Mouse (Mus musculus): ENCODE results near the gene Zfp184.
A peak's percentile ranks its signal among the peaks of the same experiment; 100 is the strongest.

Zfp184 gene

GRCm38 (mm10) chr13:21923417-21923816, 21.5 kb upstream of the Zfp184 start:
- DNase-seq: no peak

GRCm38 (mm10) chr13:21924734-21925335, 20.1 kb upstream of the Zfp184 start:
- DNase-seq: no peak

- no peak for DNase-seq
Observed at GRCm38 (mm10) chr13:21930981-21931380, 13.9 kb upstream of the Zfp184 start.

GRCm38 (mm10) chr13:21931740-21932139, 13.2 kb upstream of the Zfp184 start:
- DNase-seq: no peak

- DNase-seq: no peak
Observed at GRCm38 (mm10) chr13:21933626-21934548, 11.0 kb upstream of the Zfp184 start.

GRCm38 (mm10) chr13:21934982-21935791, 9.7 kb upstream of the Zfp184 start:
- DNase-seq: peak; percentile 52 to 63

- no peak for DNase-seq
Observed at GRCm38 (mm10) chr13:21935833-21936232, 9.1 kb upstream of the Zfp184 start.

GRCm38 (mm10) chr13:21936968-21937367, 7.9 kb upstream of the Zfp184 start:
- DNase-seq: peak; percentile 48 to 53

- DNase-seq: peak; percentile 60 to 84
Observed at GRCm38 (mm10) chr13:21940213-21940612, 4.7 kb upstream of the Zfp184 start.

- peak; percentile 72 to 79 for DNase-seq
Observed at GRCm38 (mm10) chr13:21940811-21941321, 4.0 kb upstream of the Zfp184 start.

- no peak for DNase-seq
Observed at GRCm38 (mm10) chr13:21943644-21944043, 1.2 kb upstream of the Zfp184 start.

- DNase-seq: no peak
Observed at GRCm38 (mm10) chr13:21944592-21944925, 335 bp upstream of the Zfp184 start.

GRCm38 (mm10) chr13:21969269-21969668, 24.4 kb downstream of the Zfp184 start:
- DNase-seq: no peak

- no peak for DNase-seq
Observed at GRCm38 (mm10) chr13:21969816-21970215, 24.9 kb downstream of the Zfp184 start.

- DNase-seq: no peak
Observed at GRCm38 (mm10) chr13:21971641-21972040, 26.7 kb downstream of the Zfp184 start.

- DNase-seq: peak; percentile 79 to 89
Observed at GRCm38 (mm10) chr13:21974221-21974725, 29.4 kb downstream of the Zfp184 start.

GRCm38 (mm10) chr13:21974726-21975473, 30.0 kb downstream of the Zfp184 start:
- DNase-seq: peak; percentile 45 to 71

- no peak for DNase-seq
Observed at GRCm38 (mm10) chr13:21980981-21981802, 36.3 kb downstream of the Zfp184 start, which contains the start of gene Pom121l2. Gene Pom121l2 (plus strand): TSS chr13:21981194.

- DNase-seq: no peak
Observed at GRCm38 (mm10) chr13:21981803-21982193, 36.9 kb downstream of the Zfp184 start.

- no peak for DNase-seq
Observed at GRCm38 (mm10) chr13:21984486-21984885, 39.6 kb downstream of the Zfp184 start.

GRCm38 (mm10) chr13:21992550-21992949, 47.7 kb downstream of the Zfp184 start:
- DNase-seq: no peak
